Mouse (Mus musculus): ENCODE results near the gene Mrpl49. TPM values are rescaled to one million over a fixed set of nuclear protein-coding genes. Genes with fewer than 3 reads are reported as not detected.
"Not testable (repeated sequence)": the region's sequence is repeated elsewhere in the genome, so short reads cannot be mapped to it uniquely, and the experiment has no call there.

Gene Mrpl49
- polyA plus RNA-seq, 1 experiment from 2014 or later: 58.5 TPM

DNA sequence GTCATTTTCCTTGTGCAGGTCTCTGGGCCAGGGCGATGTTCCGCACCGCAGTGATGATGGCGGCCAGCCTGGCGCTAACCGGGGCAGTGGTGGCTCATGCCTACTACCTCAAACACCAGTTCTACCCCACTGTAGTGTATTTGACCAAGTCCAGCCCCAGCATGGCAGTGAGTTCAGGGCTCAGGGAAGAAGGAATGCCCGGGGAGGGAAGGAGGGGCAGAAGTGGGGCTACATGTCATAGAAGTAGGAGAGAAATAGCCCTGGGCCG, 9.8 kb downstream of the Mrpl49 start:
- Histone ChIP-seq H3K4me2 (peak overlapping the region; percentile 93), H3K4me1 (replicated peaks) (peaks cover 26% of the 10 kb centered on the region), H3K36me3 (peaks cover 46% of the 10 kb centered on the region), H3K27me3 (replicated peaks) (no peaks in the 10 kb centered on the region), H3K4me3 (peak overlapping the region; percentile 97), H3K9ac (peak overlapping the region; percentile 97), H3K9me3 (replicated peaks) (no peaks in the 10 kb centered on the region), H3K27ac (ENCODE audit: poor library complexity, severe bottlenecking) (no peak overlapping the region)
- WGBS: 81% methylated on average over 8 of the region's 8 CpGs
- no peak for ATAC-seq (ENCODE audit: insufficient number of reproducible peaks, low FRiP score)

DNA sequence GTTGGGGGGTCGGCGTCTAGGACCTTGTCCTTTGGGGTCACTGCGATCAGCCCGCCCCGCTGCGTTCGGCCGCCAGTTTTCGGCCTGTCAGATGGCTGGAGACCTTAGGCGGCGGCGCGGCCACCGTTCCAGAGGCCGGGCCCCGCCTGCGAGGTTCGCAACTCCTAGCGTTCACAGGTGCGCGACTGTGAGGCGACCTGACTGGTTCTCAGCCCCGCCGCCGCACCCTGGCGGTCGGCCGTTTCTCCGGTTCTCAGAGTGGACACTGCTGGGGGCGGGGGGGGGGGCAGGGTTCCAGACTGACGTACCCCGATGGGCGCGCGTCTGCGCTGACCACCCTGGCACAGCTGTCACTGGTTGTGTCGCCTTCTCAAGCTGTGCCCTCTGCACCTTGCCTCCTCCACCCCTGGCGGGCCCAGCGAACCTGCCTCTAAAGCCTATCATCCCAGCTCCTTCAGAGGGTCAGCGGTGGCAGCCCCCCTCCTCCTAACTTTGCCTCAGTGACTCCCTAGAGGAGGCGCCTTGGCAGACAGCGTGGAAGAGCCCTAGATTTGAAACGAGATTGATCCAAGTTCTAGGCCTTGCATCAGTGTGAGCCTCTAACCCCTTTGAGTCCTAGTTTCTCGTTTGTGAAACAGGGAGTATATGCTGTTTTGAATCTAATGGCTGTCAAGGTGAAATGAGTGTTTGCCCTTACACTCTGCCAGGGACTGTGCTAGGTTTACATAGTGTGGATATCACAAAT, 10.3 kb downstream of the Mrpl49 start:
- H3K27ac ChIP-seq (ENCODE audit: poor library complexity, severe bottlenecking): peak overlapping the region; percentile 98
- WGBS: 2% methylated on average over 44 of the region's 44 CpGs
- peaks cover 26% of the 10 kb centered on the region for H3K4me1 ChIP-seq (replicated peaks)
- H3K4me2 ChIP-seq: peak overlapping the region; percentile 93
- H3K36me3 ChIP-seq: peaks cover 41% of the 10 kb centered on the region
- ATAC-seq (ENCODE audit: insufficient number of reproducible peaks, low FRiP score): peak; percentile 31; the same call in 1 of the 2 replicates
- no peaks in the 10 kb centered on the region for H3K9me3 ChIP-seq (replicated peaks)
- H3K9ac ChIP-seq: peak overlapping the region; percentile 97
- H3K4me3 ChIP-seq: peak overlapping the region; percentile 97
- H3K27me3 ChIP-seq (replicated peaks): no peaks in the 10 kb centered on the region

DNA sequence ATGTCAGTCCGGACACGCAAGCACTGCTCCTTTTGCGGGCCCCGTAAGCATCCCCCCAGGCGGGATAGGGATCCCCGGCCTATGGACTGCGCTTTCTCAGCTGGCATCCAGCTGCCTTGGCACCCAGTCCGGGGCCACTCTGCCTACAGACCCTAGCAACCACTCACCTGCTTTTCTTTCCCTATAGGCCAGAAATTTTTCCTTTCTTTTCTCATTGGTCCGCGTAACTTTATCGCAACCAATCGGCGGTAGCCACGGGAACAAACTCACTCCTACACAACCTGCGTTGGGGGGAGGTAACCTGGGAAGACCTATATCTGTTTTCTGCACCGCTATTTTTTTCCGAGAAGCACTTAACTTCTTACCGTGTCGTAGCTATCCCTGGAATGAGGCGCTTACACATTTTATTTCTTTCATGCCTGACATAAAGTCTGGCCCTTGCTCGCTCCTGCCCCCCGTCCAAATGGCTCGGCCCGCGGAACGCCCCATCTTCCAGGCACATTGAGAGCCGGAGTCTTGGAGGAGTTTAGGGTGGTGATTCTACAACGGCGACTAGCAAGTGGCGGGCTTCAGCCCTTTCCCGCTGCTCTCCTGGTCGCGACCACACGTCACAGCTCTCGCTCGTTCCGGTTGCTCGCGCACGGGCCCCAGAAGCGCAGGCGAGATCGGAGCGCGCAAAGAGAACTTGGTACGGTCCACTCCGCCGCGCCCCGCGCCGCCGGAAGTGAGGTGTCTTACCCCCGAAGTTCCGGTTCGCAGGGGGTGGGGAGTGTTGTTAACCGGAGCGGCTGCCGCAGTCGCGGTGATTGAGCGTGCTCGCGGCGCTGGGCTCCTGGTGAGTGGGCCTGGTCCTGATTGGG, 11.1 kb downstream of the Mrpl49 start, which contains the start of gene Syvn1:
Gene Syvn1 (plus strand): TSS at position 283 of the 860 bp plus-strand sequence.
- H3K9me3 ChIP-seq (replicated peaks): no peaks in the 10 kb centered on the region
- peak within 1 kb of the TSS; percentile 97 for H3K9ac ChIP-seq
- H3K27me3 ChIP-seq (replicated peaks): no peaks in the 10 kb centered on the region
- H3K36me3 ChIP-seq: peaks cover 33% of the 10 kb centered on the region
- peak within 1 kb of the TSS; percentile 98 for H3K27ac ChIP-seq (ENCODE audit: poor library complexity, severe bottlenecking)
- WGBS: 0% methylated on average over 65 of the region's 65 CpGs
- H3K4me3 ChIP-seq: peak within 1 kb of the TSS; percentile 97
- peak; percentile 90 for ATAC-seq (ENCODE audit: insufficient number of reproducible peaks, low FRiP score)
- peaks cover 26% of the 10 kb centered on the region for H3K4me1 ChIP-seq (replicated peaks)
- peak within 1 kb of the TSS; percentile 93 for H3K4me2 ChIP-seq

DNA sequence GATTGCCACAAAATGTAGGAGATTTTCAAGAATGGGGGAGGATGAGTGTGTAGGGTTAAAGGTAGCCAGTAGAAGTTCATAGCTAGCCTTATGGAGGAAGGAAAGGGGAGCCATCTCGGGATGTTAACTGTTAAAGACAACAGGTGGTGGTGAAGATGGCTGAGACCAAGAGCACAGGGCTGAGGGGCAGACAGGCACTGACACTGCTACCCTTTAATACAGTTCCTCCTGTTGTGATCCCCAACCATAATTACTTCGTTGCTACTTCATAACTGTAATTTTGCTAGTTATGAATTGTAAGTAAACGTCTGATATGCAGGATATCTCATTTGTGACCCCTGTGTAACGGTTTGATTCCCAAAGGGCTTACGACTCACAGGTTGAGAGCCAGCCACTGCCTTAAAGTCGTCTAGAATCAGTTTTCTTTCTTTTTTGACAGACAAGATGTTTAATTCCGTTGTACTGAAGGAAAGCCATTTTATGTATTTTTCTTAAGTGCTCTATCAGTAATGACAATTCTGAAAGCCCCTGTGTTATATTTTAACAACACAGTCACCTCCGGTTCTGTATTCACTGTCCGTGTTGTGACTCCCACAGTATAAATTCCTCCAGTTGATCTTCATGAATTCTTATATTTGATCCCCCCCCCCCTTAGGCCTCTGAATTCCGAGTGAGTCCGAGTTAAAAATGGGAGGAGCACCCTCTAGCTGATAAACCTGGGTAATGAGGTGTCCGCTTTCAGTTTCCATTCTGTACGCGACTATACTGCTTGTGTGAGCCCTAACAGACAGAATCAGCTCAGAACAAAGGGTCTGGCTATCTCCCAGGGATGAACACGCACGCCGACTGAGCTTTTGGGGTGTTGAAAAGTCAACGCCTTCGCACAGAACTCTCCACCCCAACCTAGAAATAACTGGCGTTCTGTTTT, 12.0 kb downstream of the Mrpl49 start:
- 17% methylated on average over 20 of the region's 20 CpGs for WGBS
- H3K4me1 ChIP-seq (replicated peaks): peaks cover 26% of the 10 kb centered on the region
- no peaks in the 10 kb centered on the region for H3K27me3 ChIP-seq (replicated peaks)
- peak overlapping the region; percentile 98 for H3K27ac ChIP-seq (ENCODE audit: poor library complexity, severe bottlenecking)
- H3K9ac ChIP-seq: peak overlapping the region; percentile 74
- H3K4me2 ChIP-seq: peak overlapping the region; percentile 93
- peak overlapping the region; percentile 97 for H3K4me3 ChIP-seq
- peaks cover 24% of the 10 kb centered on the region for H3K36me3 ChIP-seq
- ATAC-seq (ENCODE audit: insufficient number of reproducible peaks, low FRiP score): peak; percentile 49; the same call in 1 of the 2 replicates
- H3K9me3 ChIP-seq (replicated peaks): no peaks in the 10 kb centered on the region

DNA sequence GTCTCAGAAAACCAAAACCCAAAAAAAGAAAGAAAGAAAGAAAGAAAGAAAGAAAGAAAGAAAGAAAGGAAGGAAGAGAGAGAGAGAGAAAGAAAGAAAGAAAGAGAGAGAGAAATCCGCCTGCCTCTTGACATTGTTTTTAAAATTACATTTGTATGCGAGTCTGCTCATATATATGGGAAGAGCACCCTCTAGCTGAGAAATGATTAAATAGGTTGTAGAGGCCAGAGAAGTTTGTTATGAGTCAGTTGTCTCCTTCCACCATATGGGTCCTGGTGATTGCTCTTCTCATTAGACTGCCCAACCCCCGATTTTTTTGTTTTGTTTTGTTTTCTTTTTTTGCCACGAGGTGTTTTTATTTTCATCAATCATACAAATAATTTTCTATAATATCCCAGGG, 13.5 kb downstream of the Mrpl49 start:
- not testable (repeated sequence) for H3K36me3 ChIP-seq; ATAC-seq (ENCODE audit: insufficient number of reproducible peaks, low FRiP score); H3K9ac ChIP-seq; H3K4me3 ChIP-seq; H3K9me3 ChIP-seq (replicated peaks); H3K4me2 ChIP-seq; H3K27ac ChIP-seq (ENCODE audit: poor library complexity, severe bottlenecking); H3K27me3 ChIP-seq (replicated peaks)
- peaks cover 26% of the 10 kb centered on the region for H3K4me1 ChIP-seq (replicated peaks)
- 54% methylated on average over 4 of the region's 4 CpGs for WGBS

DNA sequence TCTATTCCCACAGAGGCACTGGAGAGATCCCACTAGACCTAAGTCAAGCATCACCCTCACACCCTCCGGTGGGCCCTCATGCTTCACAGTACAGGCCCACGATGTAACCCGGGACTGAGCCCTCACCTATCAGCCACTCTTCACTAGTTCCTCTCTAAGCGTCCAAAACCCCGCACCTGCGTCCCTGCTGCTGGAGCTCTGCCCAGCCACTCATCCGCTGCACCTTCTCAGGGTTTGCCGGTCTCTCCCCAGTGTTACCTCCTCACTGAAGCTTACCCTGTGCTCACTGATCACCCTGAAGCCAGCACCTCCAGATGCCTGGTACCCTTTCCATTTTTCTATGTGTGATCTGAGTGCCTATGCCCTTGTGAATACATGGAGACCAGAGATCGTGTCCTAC, 15.3 kb downstream of the Mrpl49 start:
- Histone ChIP-seq H3K4me2 (no peak overlapping the region), H3K9me3 (replicated peaks) (no peaks in the 10 kb centered on the region), H3K27ac (ENCODE audit: poor library complexity, severe bottlenecking) (no peak overlapping the region), H3K4me1 (replicated peaks) (peaks cover 8% of the 10 kb centered on the region), H3K36me3 (no peaks in the 10 kb centered on the region), H3K9ac (no peak overlapping the region), H3K4me3 (no peak overlapping the region), H3K27me3 (replicated peaks) (no peaks in the 10 kb centered on the region)
- no peak for ATAC-seq (ENCODE audit: insufficient number of reproducible peaks, low FRiP score)
- 79% methylated on average over 9 of the region's 9 CpGs for WGBS

DNA sequence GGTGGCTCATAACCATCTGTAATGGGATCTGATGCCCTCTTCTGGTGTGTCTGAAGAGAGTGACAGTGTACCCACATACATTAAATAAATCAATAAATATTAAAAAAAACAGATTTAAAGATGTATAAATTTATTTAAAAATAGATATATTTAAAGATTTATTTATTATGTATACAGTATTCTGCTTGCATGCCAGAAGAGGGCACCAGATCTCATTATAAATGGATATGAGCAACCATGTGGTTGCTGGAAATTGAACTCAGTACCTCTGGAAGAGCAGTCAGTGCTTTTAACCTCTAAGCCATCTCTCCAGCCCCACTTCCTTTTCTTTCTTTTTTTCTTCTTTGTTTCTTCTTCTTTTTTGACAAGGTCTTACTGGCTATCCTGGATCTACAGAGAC, 17.6 kb downstream of the Mrpl49 start:
- Histone ChIP-seq H3K27me3 (replicated peaks) (no peaks in the 10 kb centered on the region), H3K4me2 (no peak overlapping the region), H3K9me3 (replicated peaks) (no peaks in the 10 kb centered on the region), H3K4me1 (replicated peaks) (0 out of 2 replicates have a peak, but pooled peaks cover under 1% of the 10 kb centered on the region), H3K9ac (no peak overlapping the region), H3K4me3 (no peak overlapping the region), H3K36me3 (no peaks in the 10 kb centered on the region), H3K27ac (ENCODE audit: poor library complexity, severe bottlenecking) (no peak overlapping the region)
- ATAC-seq (ENCODE audit: insufficient number of reproducible peaks, low FRiP score): no peak

DNA sequence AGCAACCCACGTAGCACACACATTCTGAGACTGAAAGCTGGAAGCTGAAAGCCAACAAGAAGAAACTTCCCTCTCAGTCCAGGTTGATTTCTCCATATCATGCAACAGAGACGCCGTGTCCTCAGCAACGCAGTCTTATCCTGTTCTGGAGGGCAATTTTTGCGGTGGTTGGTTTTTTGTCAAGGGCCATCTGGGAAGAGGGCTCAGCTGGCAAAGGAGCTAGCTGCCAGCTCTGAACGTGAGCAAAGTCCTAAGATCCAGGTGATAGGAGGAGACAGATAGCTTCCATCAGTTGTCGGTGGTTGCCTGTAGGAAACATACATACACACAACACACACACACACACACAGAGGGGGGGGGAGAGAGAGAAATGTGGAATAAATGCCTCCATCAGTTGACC, 19.3 kb downstream of the Mrpl49 start:
- Histone ChIP-seq H3K9me3 (replicated peaks) (no peaks in the 10 kb centered on the region), H3K4me3 (no peak overlapping the region), H3K4me1 (replicated peaks) (no peaks in the 10 kb centered on the region), H3K36me3 (no peaks in the 10 kb centered on the region), H3K27ac (ENCODE audit: poor library complexity, severe bottlenecking) (no peak overlapping the region), H3K9ac (no peak overlapping the region), H3K27me3 (replicated peaks) (no peaks in the 10 kb centered on the region), H3K4me2 (no peak overlapping the region)
- ATAC-seq (ENCODE audit: insufficient number of reproducible peaks, low FRiP score): no peak
- WGBS: 71% methylated on average over 7 of the region's 7 CpGs

DNA sequence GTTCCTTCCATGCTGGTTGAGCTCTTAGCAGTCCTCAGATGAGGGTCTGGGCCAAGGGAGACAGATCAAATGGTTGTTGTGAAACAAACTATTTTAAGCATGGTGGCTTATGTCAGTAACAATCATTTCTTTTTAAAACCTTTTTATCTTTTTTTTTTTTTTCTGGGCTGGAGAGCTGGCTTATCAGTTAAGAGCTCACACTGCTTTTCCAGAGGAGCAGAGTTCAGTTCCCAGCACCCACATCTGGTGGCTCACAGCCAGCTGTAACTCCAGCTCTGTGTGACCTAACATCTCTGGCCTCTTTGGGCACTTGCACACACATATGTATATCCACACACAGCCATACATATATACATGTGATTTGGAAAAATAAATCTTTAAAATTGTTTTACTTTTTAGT, 19.9 kb downstream of the Mrpl49 start:
- H3K4me2 ChIP-seq: no peak overlapping the region
- no peaks in the 10 kb centered on the region for H3K36me3 ChIP-seq
- H3K4me1 ChIP-seq (replicated peaks): no peaks in the 10 kb centered on the region
- no peaks in the 10 kb centered on the region for H3K9me3 ChIP-seq (replicated peaks)
- H3K27ac ChIP-seq (ENCODE audit: poor library complexity, severe bottlenecking): no peak overlapping the region
- no peak overlapping the region for H3K4me3 ChIP-seq
- no peak overlapping the region for H3K9ac ChIP-seq
- no peaks in the 10 kb centered on the region for H3K27me3 ChIP-seq (replicated peaks)
- ATAC-seq (ENCODE audit: insufficient number of reproducible peaks, low FRiP score): no peak

DNA sequence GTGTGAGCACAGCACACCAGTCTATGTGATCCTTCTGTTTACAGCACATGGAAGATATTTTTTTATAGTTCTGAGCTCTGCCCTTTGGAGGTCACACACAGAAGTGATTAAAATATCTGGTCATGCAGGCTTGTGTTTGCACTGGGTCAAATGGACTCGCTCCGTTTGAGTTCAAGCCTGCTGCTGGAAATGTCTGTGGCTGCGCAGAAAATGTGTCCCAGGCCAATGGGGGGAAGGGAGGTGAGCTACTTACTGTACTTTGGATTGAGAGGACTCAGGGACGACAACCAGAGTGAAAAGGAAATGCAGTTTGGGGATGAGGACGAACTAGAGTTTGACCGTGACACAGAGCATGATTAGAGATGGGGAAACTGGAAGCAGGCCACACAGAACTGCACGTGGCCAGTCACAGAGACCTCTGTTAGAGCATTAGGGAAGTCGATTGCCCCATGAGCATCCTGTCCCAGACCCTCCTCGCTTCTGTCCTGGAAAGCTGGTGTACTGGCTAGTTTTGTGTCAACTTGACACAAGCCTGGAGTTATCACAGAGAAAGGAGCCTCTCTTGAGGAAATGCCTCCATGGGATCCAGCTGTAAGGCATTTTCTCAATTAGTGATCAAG, 21.5 kb downstream of the Mrpl49 start:
- no peaks in the 10 kb centered on the region for H3K36me3 ChIP-seq
- ATAC-seq (ENCODE audit: insufficient number of reproducible peaks, low FRiP score): no peak

More for the DNA sequence above, 21.5 kb downstream of the Mrpl49 start:
- Histone ChIP-seq H3K4me3 (no peak overlapping the region), H3K4me1 (replicated peaks) (no peaks in the 10 kb centered on the region), H3K9ac (no peak overlapping the region), H3K9me3 (replicated peaks) (no peaks in the 10 kb centered on the region), H3K27me3 (replicated peaks) (no peaks in the 10 kb centered on the region), H3K4me2 (no peak overlapping the region), H3K27ac (ENCODE audit: poor library complexity, severe bottlenecking) (no peak overlapping the region)
- 70% methylated on average over 9 of the region's 9 CpGs for WGBS

Measured in heart, embryonic 12.5 days (tissue).